Mouse (Mus musculus) embryonic facial prominence, embryonic 13.5 days (tissue): ENCODE results near the gene Bdh1. TPM values are rescaled to one million over a fixed set of nuclear protein-coding genes. Genes with fewer than 3 reads are reported as not detected.
A peak's percentile ranks its signal among the peaks of the same experiment; 100 is the strongest.

Experiments used
- ATAC-seq: fragments of 200-750 bp; cut with Nextera tagmentation; 2 replicates; pipeline ENCODE4 v1.8.0; 2017; ENCODE audit warnings: low read depth; ENCODE audit not compliant: insufficient number of reproducible peaks, insufficient read depth, low FRiP score, low TSS enrichment
- H3K27ac ChIP-seq: fragments of 300-500 bp; sonication (generic); 2 replicates; pipeline ENCODE4 v1.5.1; 2015; ENCODE audit warnings: moderate library complexity, mild to moderate bottlenecking, inconsistent platforms
- H3K27me3 ChIP-seq: fragments of 300-500 bp; sonication (generic); 2 replicates; pipeline ENCODE4 v1.6.1; 2015; ENCODE audit warnings: mild to moderate bottlenecking, inconsistent platforms
- H3K36me3 ChIP-seq: fragments of 300-500 bp; sonication (generic); 2 replicates; pipeline ENCODE4 v1.6.1; 2015; ENCODE audit warnings: mild to moderate bottlenecking, inconsistent platforms
- H3K4me1 ChIP-seq: fragments of 300-500 bp; sonication (generic); 2 replicates; pipeline ENCODE4 v1.6.1; 2015; ENCODE audit warnings: inconsistent platforms
- H3K4me2 ChIP-seq: fragments of 300-500 bp; sonication (generic); 2 replicates; pipeline ENCODE4 v1.6.1; 2015; ENCODE audit warnings: moderate library complexity, mild to moderate bottlenecking, inconsistent platforms
- H3K4me3 ChIP-seq: fragments of 300-500 bp; sonication (generic); 2 replicates; pipeline ENCODE4 v1.5.1; 2015; ENCODE audit warnings: mild to moderate bottlenecking, inconsistent platforms
- H3K9ac ChIP-seq: fragments of 300-500 bp; sonication (generic); 2 replicates; pipeline ENCODE4 v1.6.1; 2015; ENCODE audit warnings: mild to moderate bottlenecking, inconsistent platforms
- H3K9me3 ChIP-seq: fragments of 300-500 bp; sonication (generic); 2 replicates; pipeline ENCODE4 v1.6.1; 2016; ENCODE audit warnings: inconsistent platforms
- WGBS: fragments of 180-500 bp; shearing (Covaris S2); methylation state at CpG from one replicate; pipeline ENCODE4 v1.1.7; 2015; ENCODE audit warnings: mixed read lengths; 5-methylcytosine and 5-hydroxymethylcytosine counted together
- polyA plus RNA-seq: library from polyadenylated mRNA; unstranded; fragments of >200 nt; fragmentation: Nextera tagmentation; extraction: Ambion mirVana; gene quantifications from 2 replicates; pipeline ENCODE4 v1.2.1, GENCODE M21; 2015

Gene Bdh1
- polyA plus RNA-seq, 1 experiment from 2014 or later = 31.9 TPM

- 31% methylated on average over 12 of the region's 12 CpGs for WGBS
- H3K9ac ChIP-seq = 0 out of 2 replicates have a peak overlapping the region, but pooled peaks have one; percentile 36
- H3K27ac ChIP-seq = peak overlapping the region; percentile 73
- H3K4me2 ChIP-seq = 0 out of 2 replicates have a peak overlapping the region, but pooled peaks have one; percentile 9
- no peaks in the 10 kb centered on the region for H3K9me3 ChIP-seq
- ATAC-seq = no peak
- H3K4me3 ChIP-seq = no peak overlapping the region
- no peaks in the 10 kb centered on the region for H3K27me3 ChIP-seq
- H3K36me3 ChIP-seq = no peaks in the 10 kb centered on the region
- H3K4me1 ChIP-seq = peaks cover 34% of the 10 kb centered on the region
Observed at GRCm38 (mm10) chr16:31492921-31493549, 71.0 kb downstream of the Bdh1 start.

- no peak for ATAC-seq
- 35% methylated on average over 6 of the region's 6 CpGs for WGBS
- H3K36me3 ChIP-seq = no peaks in the 10 kb centered on the region
- H3K4me2 ChIP-seq = no peak overlapping the region
- H3K4me1 ChIP-seq = peaks cover 39% of the 10 kb centered on the region
- no peak overlapping the region for H3K4me3 ChIP-seq
- 0 out of 2 replicates have a peak overlapping the region, but pooled peaks have one; percentile 23 for H3K27ac ChIP-seq
- no peaks in the 10 kb centered on the region for H3K9me3 ChIP-seq
- H3K27me3 ChIP-seq = no peaks in the 10 kb centered on the region
- no peak overlapping the region for H3K9ac ChIP-seq
Observed at GRCm38 (mm10) chr16:31493550-31493965, 71.5 kb downstream of the Bdh1 start.

- no peak for ATAC-seq
- no peak overlapping the region for H3K4me3 ChIP-seq
- H3K4me1 ChIP-seq = peaks cover 37% of the 10 kb centered on the region
- H3K9ac ChIP-seq = no peak overlapping the region
- no peaks in the 10 kb centered on the region for H3K27me3 ChIP-seq
- 71% methylated on average over 6 of the region's 6 CpGs for WGBS
- no peaks in the 10 kb centered on the region for H3K36me3 ChIP-seq
- H3K9me3 ChIP-seq = no peaks in the 10 kb centered on the region
- no peak overlapping the region for H3K27ac ChIP-seq
- no peak overlapping the region for H3K4me2 ChIP-seq
Observed at GRCm38 (mm10) chr16:31493991-31494390, 71.9 kb downstream of the Bdh1 start.

GRCm38 (mm10) chr16:31495356-31495755 lies 73.3 kb downstream of the Bdh1 start:
- H3K36me3 ChIP-seq = no peaks in the 10 kb centered on the region
- 59% methylated on average over 7 of the region's 7 CpGs for WGBS
- H3K9ac ChIP-seq = no peak overlapping the region
- no peak overlapping the region for H3K4me3 ChIP-seq
- no peak overlapping the region; the same call in 1 of the 2 replicates for H3K27ac ChIP-seq
- no peak for ATAC-seq
- H3K4me2 ChIP-seq = no peak overlapping the region
- H3K4me1 ChIP-seq = peaks cover 47% of the 10 kb centered on the region
- no peaks in the 10 kb centered on the region for H3K27me3 ChIP-seq
- H3K9me3 ChIP-seq = no peaks in the 10 kb centered on the region

- 60% methylated on average over 9 of the region's 9 CpGs for WGBS
- no peaks in the 10 kb centered on the region for H3K36me3 ChIP-seq
- no peak overlapping the region for H3K27ac ChIP-seq
- peaks cover 51% of the 10 kb centered on the region for H3K4me1 ChIP-seq
- no peaks in the 10 kb centered on the region for H3K27me3 ChIP-seq
- no peaks in the 10 kb centered on the region for H3K9me3 ChIP-seq
- H3K4me2 ChIP-seq = no peak overlapping the region
- no peak for ATAC-seq
- no peak overlapping the region for H3K9ac ChIP-seq
- H3K4me3 ChIP-seq = no peak overlapping the region
Observed at GRCm38 (mm10) chr16:31495769-31496168, 73.7 kb downstream of the Bdh1 start.

GRCm38 (mm10) chr16:31498336-31498735 lies 76.3 kb downstream of the Bdh1 start:
- 77% methylated on average over 4 of the region's 4 CpGs for WGBS
- H3K4me1 ChIP-seq = peaks cover 68% of the 10 kb centered on the region
- no peaks in the 10 kb centered on the region for H3K27me3 ChIP-seq
- H3K36me3 ChIP-seq = no peaks in the 10 kb centered on the region
- H3K9me3 ChIP-seq = no peaks in the 10 kb centered on the region
- no peak overlapping the region for H3K9ac ChIP-seq
- peak overlapping the region; percentile 11; the same call in 1 of the 2 replicates for H3K27ac ChIP-seq
- no peak overlapping the region for H3K4me2 ChIP-seq
- H3K4me3 ChIP-seq = no peak overlapping the region
- no peak for ATAC-seq

GRCm38 (mm10) chr16:31499021-31499420 lies 76.9 kb downstream of the Bdh1 start:
- Histone ChIP-seq H3K27me3 (no peaks in the 10 kb centered on the region), H3K4me1 (peaks cover 66% of the 10 kb centered on the region), H3K27ac (peak overlapping the region; percentile 75; the same call in 1 of the 2 replicates), H3K9me3 (no peaks in the 10 kb centered on the region), H3K4me2 (no peak overlapping the region), H3K36me3 (no peaks in the 10 kb centered on the region), H3K9ac (no peak overlapping the region), H3K4me3 (no peak overlapping the region)
- ATAC-seq = no peak
- WGBS = 93% methylated on average over 6 of the region's 6 CpGs

GRCm38 (mm10) chr16:31499681-31500310 lies 77.7 kb downstream of the Bdh1 start:
- H3K4me1 ChIP-seq = peaks cover 67% of the 10 kb centered on the region
- 37% methylated on average over 11 of the region's 11 CpGs for WGBS

GRCm38 (mm10) chr16:31500532-31500931 lies 78.5 kb downstream of the Bdh1 start:
- 47% methylated on average over 3 of the region's 3 CpGs for WGBS
- H3K9me3 ChIP-seq = no peaks in the 10 kb centered on the region
- H3K9ac ChIP-seq = no peak overlapping the region
- no peak overlapping the region for H3K4me3 ChIP-seq
- no peaks in the 10 kb centered on the region for H3K36me3 ChIP-seq
- H3K27me3 ChIP-seq = no peaks in the 10 kb centered on the region
- 0 out of 2 replicates have a peak overlapping the region, but pooled peaks have one; percentile 75 for H3K27ac ChIP-seq
- ATAC-seq = no peak
- H3K4me1 ChIP-seq = peaks cover 65% of the 10 kb centered on the region
- H3K4me2 ChIP-seq = no peak overlapping the region

More at GRCm38 (mm10) chr16:31499681-31500310, 77.7 kb downstream of the Bdh1 start:
- Histone ChIP-seq H3K4me2 (no peak overlapping the region), H3K27ac (peak overlapping the region; percentile 75), H3K36me3 (no peaks in the 10 kb centered on the region), H3K9me3 (no peaks in the 10 kb centered on the region), H3K27me3 (no peaks in the 10 kb centered on the region), H3K9ac (no peak overlapping the region), H3K4me3 (no peak overlapping the region)
- ATAC-seq = no peak

- peak overlapping the region; percentile 21 for H3K4me2 ChIP-seq
- H3K36me3 ChIP-seq = no peaks in the 10 kb centered on the region
- peak overlapping the region; percentile 55; the same call in 1 of the 2 replicates for H3K27ac ChIP-seq
- peak; percentile 74 for ATAC-seq
- WGBS = 42% methylated on average over 14 of the region's 14 CpGs
- H3K27me3 ChIP-seq = no peaks in the 10 kb centered on the region
- H3K4me3 ChIP-seq = no peak overlapping the region
- peaks cover 63% of the 10 kb centered on the region for H3K4me1 ChIP-seq
- H3K9me3 ChIP-seq = no peaks in the 10 kb centered on the region
- H3K9ac ChIP-seq = no peak overlapping the region
Observed at GRCm38 (mm10) chr16:31500969-31501750, 79.1 kb downstream of the Bdh1 start.

GRCm38 (mm10) chr16:31501751-31502365 lies 79.8 kb downstream of the Bdh1 start:
- no peak overlapping the region for H3K4me3 ChIP-seq
- peak overlapping the region; percentile 21 for H3K4me2 ChIP-seq
- H3K9me3 ChIP-seq = no peaks in the 10 kb centered on the region
- ATAC-seq = no peak
- H3K27me3 ChIP-seq = no peaks in the 10 kb centered on the region
- H3K27ac ChIP-seq = peak overlapping the region; percentile 55; the same call in 1 of the 2 replicates
- WGBS = 29% methylated on average over 14 of the region's 14 CpGs
- H3K36me3 ChIP-seq = no peaks in the 10 kb centered on the region
- peaks cover 66% of the 10 kb centered on the region for H3K4me1 ChIP-seq
- H3K9ac ChIP-seq = no peak overlapping the region
